Mouse (Mus musculus): Measurements from ENCODE around the gene Ensa.
"Not testable (repeated sequence)": the region's sequence is repeated elsewhere in the genome, so short reads cannot be mapped to it uniquely, and the experiment has no call there.

The Ensa gene

DNA sequence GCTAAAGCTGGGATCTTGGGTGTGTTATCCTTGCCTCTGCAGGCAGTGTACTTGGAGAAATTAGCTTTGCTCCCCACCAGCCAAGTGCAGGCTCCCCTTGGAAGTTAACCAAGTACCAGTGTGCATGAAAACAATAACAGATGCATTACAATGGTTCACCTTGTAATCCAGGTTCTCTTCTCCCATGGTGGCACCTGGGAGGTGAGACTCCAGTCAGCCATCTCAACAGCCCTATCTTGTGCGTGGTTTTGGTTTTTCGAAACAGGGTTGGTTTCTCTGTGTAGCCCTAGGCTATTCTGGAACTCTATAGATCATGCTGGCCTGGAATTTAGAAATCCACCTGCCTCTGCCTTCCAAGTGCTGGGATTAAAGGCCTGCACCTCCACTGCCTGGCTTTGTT, 38.7 kb downstream of the Ensa start:
- DNase-seq (ENCODE audit: low read depth): no peak

DNA sequence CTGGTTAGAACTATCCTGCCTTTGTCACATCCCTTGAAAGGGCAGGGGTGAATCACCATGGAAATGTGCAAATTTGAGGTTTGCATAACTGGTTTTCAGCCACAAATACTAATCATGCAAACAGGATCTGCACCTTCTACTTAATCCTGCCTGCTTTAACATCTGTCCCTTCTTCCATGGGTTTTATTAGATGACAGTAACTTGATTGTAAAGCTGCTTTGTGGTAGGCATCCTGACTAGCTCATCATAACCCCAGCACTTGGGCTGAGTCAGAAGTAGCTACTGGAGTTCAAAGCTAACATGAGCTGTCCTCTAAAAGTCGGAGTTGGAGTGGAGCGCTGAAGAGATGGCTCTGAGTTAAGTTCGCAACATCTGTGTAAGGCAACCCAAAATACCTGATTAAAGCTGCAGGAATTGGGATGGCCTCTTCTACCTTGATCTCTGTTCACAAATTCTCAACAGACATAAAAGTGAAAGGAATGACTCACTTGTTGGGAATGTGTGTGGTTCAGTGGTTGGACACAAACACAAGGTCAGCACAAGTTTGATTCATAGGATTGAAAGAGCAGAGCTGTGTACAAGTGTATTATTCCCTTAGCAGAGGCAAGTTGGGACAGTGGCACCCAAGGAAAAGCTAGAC, 39.3 kb downstream of the Ensa start:
- DNase-seq (ENCODE audit: low read depth): no peak

DNA sequence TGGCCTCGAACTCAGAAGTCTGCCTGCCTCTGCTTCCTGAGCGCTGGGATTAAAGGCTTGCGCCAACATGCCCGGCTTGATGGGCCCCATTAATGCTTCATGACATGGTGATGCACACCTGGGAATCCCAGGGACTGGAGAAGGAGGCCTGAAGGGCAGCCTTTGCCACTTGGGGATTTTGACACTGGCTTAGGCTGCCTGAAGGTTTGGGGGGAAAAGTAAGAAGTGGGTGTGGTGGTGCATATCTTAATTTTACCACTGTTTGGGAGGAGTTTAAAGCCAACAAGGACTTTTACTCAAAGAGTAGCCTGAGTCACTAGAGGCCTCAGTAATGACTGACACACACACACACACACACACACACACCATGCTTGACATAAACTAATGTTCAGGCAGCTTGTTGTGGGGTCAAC, 40.2 kb downstream of the Ensa start:
- no peak for DNase-seq (ENCODE audit: low read depth)

DNA sequence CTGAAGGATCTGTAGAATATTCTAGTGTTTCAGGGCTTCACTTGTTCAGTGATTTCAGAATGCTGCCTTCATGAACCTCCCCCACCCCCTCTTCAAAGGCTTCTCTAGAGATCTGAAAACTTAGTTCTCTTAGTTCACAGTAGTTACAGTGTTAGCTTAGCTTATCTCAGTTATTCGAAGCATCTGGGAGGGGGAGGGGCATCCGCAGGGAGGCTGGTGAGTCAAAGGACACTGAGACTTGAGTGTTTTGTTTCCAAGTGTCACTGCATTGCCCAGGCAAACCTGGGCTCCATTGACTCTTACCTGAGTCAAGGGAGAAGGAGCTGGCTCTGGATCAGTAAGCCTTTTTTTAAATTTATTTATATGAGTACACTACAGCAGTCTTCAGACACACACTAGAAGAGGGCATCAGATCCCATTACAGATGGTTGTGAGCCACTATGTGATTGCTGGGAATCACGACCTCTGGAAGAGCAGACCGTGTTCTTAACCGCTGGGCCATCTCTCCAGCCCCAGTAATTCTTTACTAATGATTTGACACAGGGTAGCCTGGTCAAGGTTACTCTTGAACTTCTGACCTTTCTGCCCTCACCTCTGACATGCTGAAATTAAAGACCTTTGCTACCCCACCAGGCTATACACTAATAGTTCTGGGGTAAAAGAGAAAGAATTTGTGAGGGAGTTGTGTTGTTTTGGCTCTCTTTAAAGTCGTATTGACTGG, 41.5 kb downstream of the Ensa start:
- DNase-seq (ENCODE audit: low read depth): peak; percentile 94

DNA sequence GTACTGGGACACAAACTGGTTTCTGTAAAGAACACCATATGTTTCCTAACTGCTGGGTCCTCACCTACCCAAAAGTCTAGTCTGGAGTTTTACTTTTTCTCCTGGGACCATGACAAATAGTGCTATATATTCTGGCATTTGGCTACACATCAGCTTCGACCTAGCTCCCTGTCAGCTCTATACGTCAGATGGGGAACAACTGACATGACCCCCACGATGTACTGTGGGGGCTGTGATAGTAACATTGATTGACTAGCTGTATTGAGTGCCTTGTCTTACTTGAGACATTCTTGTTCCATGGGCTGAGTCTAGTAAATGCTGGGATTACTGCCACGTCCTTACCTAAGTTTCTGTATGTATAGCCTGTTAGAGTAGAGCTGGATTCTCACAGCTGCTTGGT, 42.7 kb downstream of the Ensa start:
- DNase-seq (ENCODE audit: low read depth): no peak

DNA sequence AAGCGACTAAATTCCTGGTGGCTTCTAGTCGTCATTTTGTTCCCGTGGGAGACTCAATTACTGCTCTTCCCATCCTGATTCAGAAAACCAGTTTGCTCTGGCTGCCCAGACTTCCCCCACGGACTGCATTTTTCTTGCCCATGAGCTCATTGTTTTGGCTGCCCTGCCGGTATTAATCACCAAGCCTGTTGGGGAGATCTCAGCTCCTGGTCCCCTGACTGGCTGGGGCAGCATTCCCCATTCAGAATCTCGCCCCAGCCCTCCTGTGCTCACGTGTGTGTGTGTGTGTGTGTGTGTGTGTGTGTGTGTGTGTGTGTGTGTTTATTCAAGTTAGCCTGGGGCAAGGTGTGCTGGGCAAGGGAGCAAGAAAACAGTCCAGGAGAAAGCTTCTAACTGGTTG, 43.2 kb downstream of the Ensa start:
- DNase-seq (ENCODE audit: low read depth): no peak

DNA sequence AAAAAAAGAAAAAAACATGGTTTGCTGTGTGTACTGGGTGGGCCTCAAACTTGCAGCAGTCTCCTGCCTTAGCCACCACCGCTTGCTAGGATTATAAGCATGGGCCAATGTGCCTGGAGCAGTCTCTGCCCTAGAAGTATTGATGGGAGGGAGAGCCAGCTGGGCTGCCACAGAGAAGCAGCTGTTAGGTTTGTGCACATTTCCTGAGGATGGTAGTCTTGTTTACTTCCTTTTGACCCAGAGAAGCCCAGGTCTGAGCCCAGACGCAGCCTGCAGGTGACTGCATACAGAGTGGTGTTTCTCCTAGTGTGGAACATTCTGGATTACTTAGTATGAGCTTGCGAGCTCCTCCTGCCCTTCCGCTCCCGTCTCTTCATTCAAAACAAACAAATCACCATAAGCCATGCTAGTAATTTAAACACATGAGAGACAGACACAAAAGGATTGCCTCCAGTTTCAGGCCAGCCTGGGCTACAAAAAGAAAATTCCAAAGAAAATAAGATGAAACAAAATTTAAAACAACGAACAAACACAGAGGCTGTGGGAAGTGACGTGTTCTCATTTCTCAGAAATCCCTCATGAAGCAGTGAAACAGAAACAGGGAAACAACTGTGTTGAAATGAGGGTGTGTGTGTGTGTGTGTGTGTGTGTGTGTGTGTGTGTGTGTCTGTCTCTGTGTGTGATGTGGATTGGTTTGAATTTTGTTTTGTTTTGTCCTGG, 44.0 kb downstream of the Ensa start:
- no peak for DNase-seq (ENCODE audit: low read depth)

DNA sequence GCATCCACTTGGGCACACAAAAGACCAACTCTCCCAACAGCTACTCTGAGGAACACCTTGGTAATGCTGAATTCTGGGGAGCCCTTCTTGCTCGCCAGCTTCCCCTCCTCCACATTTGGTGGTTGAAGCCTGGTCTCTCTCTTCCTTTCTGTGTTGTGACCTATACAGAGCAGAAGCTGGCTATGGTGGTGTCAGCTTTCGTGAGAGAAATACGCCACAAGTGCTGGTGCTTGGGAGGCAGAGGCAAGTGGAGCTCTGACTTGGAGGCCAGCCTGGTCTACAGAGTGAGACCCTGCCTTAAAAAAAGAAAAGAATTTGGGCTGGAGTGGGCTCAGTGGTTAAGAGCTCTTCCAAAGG, 44.5 kb downstream of the Ensa start:
- no peak for DNase-seq (ENCODE audit: low read depth)

DNA sequence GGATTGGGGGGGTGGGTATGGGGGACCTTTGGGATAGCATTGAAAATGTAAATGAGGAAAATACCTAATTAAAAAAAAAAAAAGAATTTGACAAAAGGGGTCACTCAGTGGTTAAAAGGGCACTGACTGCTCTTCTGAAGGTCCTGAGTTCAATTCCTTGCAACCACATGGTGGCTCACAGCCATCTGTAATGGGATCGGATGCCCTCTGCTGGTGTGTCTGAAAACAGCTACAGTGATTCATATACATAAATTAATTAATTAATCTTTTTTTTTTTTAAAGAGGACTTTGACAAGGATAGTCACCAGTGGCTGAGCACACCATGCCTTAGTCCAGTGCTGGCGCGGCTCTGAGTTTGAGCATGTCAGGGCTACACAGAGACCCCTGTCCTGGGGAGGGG, 45.6 kb downstream of the Ensa start:
- DNase-seq (ENCODE audit: low read depth): not testable (repeated sequence)

DNA sequence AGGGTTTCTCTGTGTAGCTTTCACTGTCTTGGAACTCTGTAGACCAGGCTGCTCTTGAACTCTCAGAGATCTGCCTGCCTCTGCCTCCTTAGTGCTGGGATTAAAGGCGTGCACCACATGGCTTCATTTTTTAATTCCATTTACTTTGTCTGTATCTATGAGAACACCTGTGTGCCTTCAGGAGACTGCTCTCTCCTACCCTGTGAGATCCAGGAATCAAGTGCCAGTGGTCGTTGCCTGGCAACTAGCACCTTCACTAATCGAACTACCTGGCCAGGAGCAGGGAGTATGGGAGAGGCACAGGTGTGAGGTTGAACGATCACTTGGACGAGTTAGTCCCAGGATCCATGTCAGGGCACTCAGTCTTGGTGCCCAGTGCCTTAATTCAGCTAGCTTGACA, 46.4 kb downstream of the Ensa start:
- no peak for DNase-seq (ENCODE audit: low read depth)

DNA sequence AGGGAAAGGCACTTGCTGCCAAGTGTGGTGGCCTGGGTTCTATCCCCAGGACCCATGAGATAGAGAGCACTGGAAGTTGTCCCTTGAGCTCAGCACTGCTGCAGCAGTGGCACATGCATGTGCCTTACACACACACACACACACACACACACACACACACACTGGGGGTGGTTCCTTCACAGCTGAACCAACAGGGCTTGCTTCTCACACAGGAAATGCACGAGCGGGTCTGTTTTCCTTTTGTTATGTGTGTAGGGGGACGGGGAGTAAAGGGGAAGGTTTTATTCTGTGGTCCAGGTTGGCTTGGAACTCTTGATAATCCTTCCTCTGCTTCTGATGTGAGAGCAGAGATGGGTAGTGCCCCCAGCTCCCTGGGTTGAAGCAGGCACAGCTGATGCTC, 47.7 kb downstream of the Ensa start:
- no peak for DNase-seq (ENCODE audit: low read depth)

DNA sequence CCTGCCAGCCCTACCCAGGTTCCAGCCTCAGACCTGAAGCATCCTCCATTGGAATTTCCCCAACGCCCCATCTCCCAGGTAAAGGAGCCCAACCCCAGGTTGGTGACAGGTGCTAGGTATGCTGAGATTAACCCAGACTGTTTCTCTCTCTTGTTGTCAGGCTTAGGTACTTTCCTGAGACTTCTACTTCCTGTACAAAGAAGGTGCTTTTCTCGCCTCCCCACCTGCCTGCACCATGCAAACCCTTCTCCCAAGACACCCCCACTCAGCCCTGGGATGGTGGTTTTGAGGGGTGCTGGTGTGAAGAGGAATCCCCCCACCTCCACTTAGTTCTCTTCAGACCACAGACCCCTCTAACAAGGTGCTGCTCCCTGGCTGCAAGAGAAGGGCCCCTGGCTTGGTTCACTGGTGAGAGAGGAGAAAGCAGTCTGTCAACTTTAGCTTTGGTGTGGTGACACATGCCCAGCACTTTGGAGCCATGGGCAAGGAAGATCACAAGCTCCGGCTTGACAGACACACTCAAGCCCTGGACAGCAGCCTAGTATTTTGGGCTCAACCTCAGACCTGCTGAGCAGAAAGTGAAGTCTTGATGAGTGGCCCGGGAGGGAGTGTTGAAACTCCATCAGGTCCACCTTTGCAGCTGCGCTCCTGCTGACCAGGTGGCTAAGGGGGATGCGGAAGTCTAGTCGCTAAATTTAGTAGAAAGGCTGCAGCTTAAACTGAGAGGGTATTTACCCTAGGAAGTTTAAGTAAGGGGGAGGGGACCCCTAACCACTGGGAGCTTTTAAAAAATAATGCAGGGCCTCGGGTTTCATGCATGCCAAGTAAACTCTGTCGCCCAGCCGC, 48.3 kb downstream of the Ensa start:
- DNase-seq (ENCODE audit: low read depth): no peak

DNA sequence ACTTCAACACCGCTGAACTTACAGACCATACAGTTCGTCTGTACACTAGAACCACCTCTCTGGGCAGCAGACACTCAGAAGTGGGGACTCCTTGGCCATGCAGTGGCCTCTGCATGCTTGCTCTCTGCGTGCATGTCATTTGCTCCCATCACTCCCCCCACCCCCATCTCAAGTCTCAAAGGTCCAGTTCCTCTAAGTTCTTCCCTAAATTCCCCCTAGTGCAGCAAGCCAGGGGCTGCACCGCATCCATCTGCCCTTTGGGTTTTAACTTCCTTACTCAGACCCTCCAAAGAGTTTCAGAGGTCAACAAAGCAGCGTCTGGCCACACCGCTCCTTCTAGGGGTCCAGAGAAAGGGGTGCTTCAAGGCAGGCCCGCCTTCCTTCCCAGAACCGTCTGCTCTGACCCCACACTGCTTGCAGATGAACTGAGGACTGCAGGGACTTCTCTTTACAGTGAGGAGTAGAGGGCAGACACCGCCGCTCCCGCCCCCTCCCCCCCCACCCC, 49.0 kb downstream of the Ensa start:
- DNase-seq (ENCODE audit: low read depth): no peak

DNA sequence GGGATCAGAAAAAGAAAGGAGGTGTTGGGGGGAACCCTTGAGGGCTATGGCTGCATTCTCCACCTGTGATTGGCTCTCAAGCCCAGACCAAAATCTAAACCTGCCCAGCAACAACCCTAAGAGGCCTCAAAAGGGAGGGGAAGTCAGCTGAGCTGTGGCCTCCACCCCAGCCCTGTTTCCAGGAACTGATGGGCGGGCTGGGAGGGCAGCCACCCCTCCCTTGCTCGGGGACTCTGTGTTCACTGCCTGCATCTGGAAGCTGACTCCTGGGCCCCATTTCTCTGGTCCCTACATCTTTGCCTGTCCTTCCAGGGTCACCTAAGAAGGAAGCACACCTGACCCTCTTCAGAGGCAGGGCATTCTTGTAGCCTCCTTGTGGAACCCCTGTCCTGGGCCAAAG, 49.4 kb downstream of the Ensa start:
- DNase-seq (ENCODE audit: low read depth): peak; percentile 94

DNA sequence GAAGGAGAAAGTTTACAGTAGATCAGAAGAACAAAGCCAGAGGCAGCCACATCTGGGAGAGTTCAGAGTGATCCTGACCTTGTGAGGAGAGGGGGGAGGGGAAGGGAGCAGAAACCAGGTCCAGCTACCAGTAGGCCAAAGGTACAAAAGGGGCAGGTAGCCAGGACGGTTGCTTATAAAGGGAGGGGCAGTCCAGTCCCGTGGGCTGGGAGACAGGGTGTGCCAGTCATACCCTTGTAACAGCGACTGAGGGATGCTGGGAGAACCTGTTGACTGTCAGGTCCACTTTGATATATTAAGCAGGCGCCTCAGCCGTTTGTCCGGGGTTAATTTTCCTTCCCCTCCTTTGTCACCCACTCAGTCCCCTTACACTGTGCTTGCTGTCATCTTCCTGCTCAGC, 50.0 kb downstream of the Ensa start:
- no peak for DNase-seq (ENCODE audit: low read depth)

DNA sequence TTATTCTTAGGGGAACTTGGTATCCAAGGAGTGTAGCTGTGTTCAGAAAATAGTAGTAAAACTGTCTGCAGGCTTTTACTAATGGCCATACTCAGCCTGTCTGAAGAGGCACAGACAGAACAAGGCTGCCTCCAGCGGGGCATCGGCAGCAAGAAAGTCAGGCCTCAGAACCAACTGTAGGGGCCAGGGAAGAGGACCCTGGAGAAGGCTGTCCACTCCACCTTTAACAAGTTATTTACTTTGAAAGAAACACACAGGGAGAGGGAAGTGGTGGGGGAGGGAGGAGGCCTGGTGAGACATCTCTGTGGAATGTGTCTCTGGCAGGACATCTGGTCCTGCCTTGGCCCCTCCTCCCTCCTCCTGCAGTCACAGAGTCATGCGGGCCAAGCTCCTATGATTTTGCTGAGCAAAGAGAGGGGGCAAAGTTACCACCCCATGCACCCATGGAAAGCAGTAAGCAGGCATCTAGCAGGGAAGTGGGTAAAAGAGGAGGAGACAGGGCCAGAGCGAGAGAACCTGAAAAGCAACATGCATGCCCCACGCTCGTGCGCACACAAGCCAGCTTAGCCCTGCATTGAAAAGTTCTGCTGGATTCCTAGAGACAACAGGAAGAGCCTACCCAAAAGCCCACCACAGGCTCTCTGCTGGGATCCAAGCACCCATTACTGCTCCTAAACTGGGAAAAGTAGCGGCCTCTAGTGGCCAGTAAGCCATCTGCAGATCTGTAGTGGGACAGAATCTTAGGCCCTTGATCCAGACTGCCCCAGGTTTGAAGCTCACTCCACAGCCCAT, 50.7 kb downstream of the Ensa start:
- peak; percentile 75 for DNase-seq (ENCODE audit: low read depth)

DNA sequence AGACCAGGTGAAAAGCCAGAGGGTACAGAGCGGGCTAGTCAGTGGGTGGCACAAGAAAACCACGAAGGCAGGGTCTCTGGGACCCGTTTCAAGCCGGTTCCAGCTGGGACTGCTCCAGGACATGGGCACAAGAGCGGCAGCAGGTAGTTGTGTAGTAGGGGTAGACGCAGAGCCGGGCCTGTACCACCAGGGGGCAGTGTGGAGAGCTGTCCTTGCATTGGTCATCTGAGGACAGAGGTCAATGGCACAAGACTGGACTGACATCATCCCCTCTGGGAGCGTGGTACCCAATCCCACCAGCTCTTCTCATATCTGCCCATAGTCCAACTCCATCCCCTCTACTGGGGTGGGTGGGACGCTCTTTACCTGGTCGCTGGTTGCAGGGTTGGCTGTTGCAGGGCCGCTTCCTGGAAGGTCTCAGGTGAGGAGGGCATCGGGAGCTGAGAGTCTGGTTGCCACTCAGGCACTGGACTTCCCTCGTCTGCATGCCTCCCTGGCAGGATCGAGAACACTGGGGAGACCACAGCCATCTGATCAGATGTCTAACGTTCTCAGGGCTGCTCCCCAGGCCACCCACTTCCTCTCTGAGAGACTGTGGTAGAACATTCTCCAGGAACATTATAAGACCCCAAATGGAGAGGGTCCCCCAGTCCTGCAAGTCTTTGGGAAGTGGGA, 52.1 kb downstream of the Ensa start:
- DNase-seq (ENCODE audit: low read depth): no peak

DNA sequence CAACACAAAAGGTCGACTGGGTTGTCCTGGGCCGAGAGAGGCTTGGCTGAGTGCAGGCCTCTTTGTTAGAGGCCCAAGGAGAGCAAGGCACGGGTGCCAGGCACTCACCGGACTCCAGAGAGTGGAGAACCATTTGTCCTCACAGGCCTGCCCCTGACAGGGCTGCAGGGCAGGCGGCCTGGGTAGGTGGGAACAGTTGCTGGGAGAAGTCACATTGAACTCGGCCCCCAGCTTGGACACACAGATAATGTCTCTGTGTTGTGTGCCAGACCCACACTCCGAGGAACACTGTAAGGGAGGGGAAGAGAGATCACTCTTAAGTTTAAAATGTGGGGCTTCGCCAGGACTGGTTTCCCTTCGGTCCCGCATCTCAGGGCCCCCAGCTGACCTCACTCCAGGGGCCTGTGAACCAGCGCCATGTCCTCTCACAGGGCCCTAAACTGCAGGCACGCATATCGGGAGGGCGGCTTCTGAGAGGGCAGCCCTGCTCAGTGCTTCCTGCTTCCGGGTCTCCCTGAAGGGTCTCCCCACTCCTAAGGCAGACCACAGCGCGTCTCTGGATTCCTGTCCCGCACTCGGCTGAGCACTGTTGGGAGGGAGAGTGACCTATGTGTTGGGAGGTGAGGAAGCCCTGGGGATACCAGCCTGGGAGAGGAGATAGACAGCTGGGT, 52.8 kb downstream of the Ensa start:
- DNase-seq (ENCODE audit: low read depth): no peak

DNA sequence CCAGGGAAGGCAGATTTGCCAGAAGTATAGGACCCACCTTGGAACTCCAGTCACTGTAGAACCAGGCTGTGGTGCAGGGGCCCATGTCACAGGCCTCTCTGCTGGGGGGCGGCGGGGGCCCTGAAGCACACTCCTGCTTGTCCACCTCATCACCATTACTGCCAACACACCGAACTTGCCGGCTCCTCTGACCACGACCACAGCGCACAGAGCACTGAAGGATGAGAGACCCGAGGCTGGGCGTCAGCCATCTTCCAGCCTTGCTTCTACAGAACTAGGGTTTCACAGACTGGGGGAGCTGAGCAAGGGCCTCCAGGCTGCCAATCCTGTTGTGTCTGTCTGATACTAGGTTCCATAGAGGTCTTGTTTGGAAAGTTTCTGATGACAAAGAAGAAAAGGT, 54.8 kb downstream of the Ensa start:
- DNase-seq (ENCODE audit: low read depth): no peak

DNA sequence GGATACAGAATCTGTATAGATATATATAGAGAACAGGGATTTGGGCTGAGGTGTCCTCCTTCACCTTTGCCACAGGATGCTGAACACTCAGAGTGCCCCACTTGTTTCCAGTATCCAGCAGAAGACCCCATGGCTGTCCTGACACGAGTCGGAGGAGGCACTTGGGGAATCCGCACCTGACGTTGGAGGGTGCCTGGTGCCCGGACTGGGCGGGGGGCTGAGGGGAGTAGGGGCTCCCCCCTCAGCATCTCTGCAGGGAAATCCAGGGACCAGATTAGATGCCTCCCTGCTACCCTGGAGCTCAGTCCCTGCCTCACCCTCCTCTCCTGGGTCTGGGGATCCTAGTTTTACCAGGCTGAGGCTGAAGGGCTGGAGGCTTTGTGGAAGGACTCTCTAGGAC, 55.9 kb downstream of the Ensa start:
- no peak for DNase-seq (ENCODE audit: low read depth)

Measured in c-Kit-positive CD71-positive TER-119-negative erythroid progenitor cells, embryonic 14.5 days (primary cell).